Mouse (Mus musculus) ES-Bruce4 (cell line): Measurements from ENCODE around the gene Mycbp.

ENCODE experiments used
- CTCF ChIP-seq: IDR thresholded peaks from one replicate; pipeline ENCODE4 v1.8.1; 2011; ENCODE audit warnings: low read depth, low read length
- POLR2A ChIP-seq: IDR thresholded peaks from one replicate; pipeline ENCODE4 v1.8.1; 2011; ENCODE audit warnings: low read length; ENCODE audit not compliant: insufficient read depth

DNA sequence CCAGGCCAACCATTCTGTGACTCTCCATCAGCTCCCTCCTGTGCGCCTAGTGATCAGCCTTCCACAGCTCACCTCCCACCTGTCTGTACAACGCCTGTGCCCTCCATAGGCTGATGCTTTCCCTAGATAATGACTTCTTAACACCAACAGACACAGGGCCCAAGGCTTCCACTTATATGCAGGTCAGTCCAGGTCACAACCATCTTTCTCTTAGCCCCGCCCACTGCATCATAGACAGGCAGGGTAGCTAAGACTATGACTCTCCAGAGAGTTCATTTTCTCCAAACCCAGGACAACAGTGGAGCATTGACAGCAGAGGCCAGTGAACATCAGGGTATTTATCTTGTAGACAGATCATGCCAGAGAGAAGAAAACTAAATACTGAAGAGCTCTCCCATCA, 45.3 kb upstream of the Mycbp start, which contains the start of gene 4933427I04Rik:
- no peak for TF ChIP-seq CTCF
- TF ChIP-seq POLR2A: no peak
